16 mouse cellular contexts compared by ENCODE assay signal in genomic region chr2:3752365-3752764, GRCm38 (mm10).
DNase-seq lines count a peak whose midpoint lies in the region; ATAC-seq and TF ChIP-seq lines count a peak whose summit lies in the region.
"Had no signal": no experiment of that assay in that cellular context is flagged by ENCODE, and none has a peak within 500 bp of the region (broad histone marks: within the 10 kb centered on the region; RNA-seq: fewer than 3 reads in every experiment).

No protein-coding gene starts in this region.

- H3K4me1 ChIP-seq in spleen, adult 2 months (ENCODE audit: control insufficient read depth, insufficient read depth, insufficient read length) = peaks cover 45% of the 10 kb centered on the region
- peaks cover 27% of the 10 kb centered on the region for H3K4me1 ChIP-seq in intestine, embryonic 15.5 days (replicated peaks)
- H3K4me1 ChIP-seq in stomach, postnatal 0 days (replicated peaks; ENCODE audit: control insufficient read depth, insufficient read depth) = peaks cover 13% of the 10 kb centered on the region

- TF ChIP-seq CTCF in spleen, adult 2 months (IDR thresholded peaks at IDR 0.05; ENCODE audit: extremely low read depth, insufficient read depth, insufficient read length, insufficient replicate concordance) = no peak
- no peak for TF ChIP-seq CTCF in stomach, postnatal 0 days (IDR thresholded peaks at IDR 0.05; ENCODE audit: low read depth)

- H3K9ac ChIP-seq in intestine, embryonic 15.5 days = no peak overlapping the region
- no peak overlapping the region for H3K9ac ChIP-seq in stomach, postnatal 0 days (ENCODE audit: low read length)
- H3K9ac ChIP-seq: liver, embryonic 13.5 days; midbrain, embryonic 13.5 days; neural tube, embryonic 12.5 days had no signal

- H3K4me3 ChIP-seq in spleen, adult 2 months (ENCODE audit: extremely low read depth, insufficient read depth, insufficient read length) = no peak overlapping the region
- no peak overlapping the region for H3K4me3 ChIP-seq in intestine, embryonic 15.5 days (replicated peaks)
- H3K4me3 ChIP-seq in stomach, postnatal 0 days (ENCODE audit: low read depth, low read length) = no peak overlapping the region
- H3K4me3 ChIP-seq: liver, embryonic 13.5 days; midbrain, embryonic 13.5 days; neural tube, embryonic 12.5 days had no signal

- TF ChIP-seq EP300 in stomach, postnatal 0 days (optimal IDR thresholded peaks at IDR 0.05) = no peak

- 0 out of 2 replicates have a peak overlapping the region, but pooled peaks have one; percentile 9 for H3K4me2 ChIP-seq in intestine, embryonic 15.5 days (replicated peaks)
- H3K4me2 ChIP-seq in stomach, postnatal 0 days (replicated peaks; ENCODE audit: low read depth) = peak overlapping the region; percentile 36
- H3K4me2 ChIP-seq: liver, embryonic 13.5 days; midbrain, embryonic 13.5 days; neural tube, embryonic 12.5 days had no signal

- WGBS in spleen, adult 2 months = 41% methylated on average over 7 of the region's 7 CpGs
- 36% methylated on average over 7 of the region's 7 CpGs for WGBS in intestine, embryonic 15.5 days
- 27% methylated on average over 7 of the region's 7 CpGs for WGBS in stomach, postnatal 0 days

- H3K27me3 ChIP-seq in spleen, adult 2 months (ENCODE audit: control insufficient read depth, insufficient read depth, low read length) = no peaks in the 10 kb centered on the region
- H3K27me3 ChIP-seq in intestine, embryonic 15.5 days (replicated peaks) = no peaks in the 10 kb centered on the region
- H3K27me3 ChIP-seq in stomach, postnatal 0 days (ENCODE audit: control insufficient read depth, insufficient read depth, low read length) = no peaks in the 10 kb centered on the region
- H3K27me3 ChIP-seq: liver, embryonic 13.5 days; midbrain, embryonic 13.5 days; neural tube, embryonic 12.5 days had no signal

- no peaks in the 10 kb centered on the region for H3K9me3 ChIP-seq in intestine, embryonic 15.5 days
- H3K9me3 ChIP-seq in stomach, postnatal 0 days (ENCODE audit: control insufficient read depth, low read length) = no peaks in the 10 kb centered on the region
- H3K9me3 ChIP-seq: liver, embryonic 13.5 days; midbrain, embryonic 13.5 days; neural tube, embryonic 12.5 days had no signal

- no peak for TF ChIP-seq POLR2A in spleen, adult 2 months (IDR thresholded peaks at IDR 0.05; ENCODE audit: low read depth, low read length)

- peak; percentile 51 for DNase-seq in kidney, adult 9 months
- no peak for DNase-seq in kidney, adult 8-10 months
- no peak for DNase-seq in spleen, adult 2 months (ENCODE audit: low read depth in 1 of 2, low spot score in 2 of 2)
- no peak for DNase-seq in spleen, adult 12 weeks (ENCODE audit: low spot score)
- DNase-seq in stomach, postnatal 0 days (ENCODE audit: low spot score) = no peak
- no peak for DNase-seq in cerebellum, postnatal 10 days
- DNase-seq: cerebellum, postnatal 36 days; heart, adult 18-20 months; heart, postnatal 14 days; liver, embryonic 13.5 days; right cerebral cortex, adult 18-20 months had no signal

- peak overlapping the region; percentile 56 for H3K27ac ChIP-seq in spleen, adult 2 months (ENCODE audit: insufficient read depth, low read length)
- no peak overlapping the region for H3K27ac ChIP-seq in intestine, embryonic 15.5 days
- H3K27ac ChIP-seq in stomach, postnatal 0 days (replicated peaks) = peak overlapping the region; percentile 78
- H3K27ac ChIP-seq: liver, embryonic 13.5 days; midbrain, embryonic 13.5 days; neural tube, embryonic 12.5 days had no signal

- no peaks in the 10 kb centered on the region for H3K36me3 ChIP-seq in spleen, adult 2 months (ENCODE audit: control insufficient read depth, insufficient read depth, low read length)
- no peaks in the 10 kb centered on the region for H3K36me3 ChIP-seq in intestine, embryonic 15.5 days
- no peaks in the 10 kb centered on the region for H3K36me3 ChIP-seq in stomach, postnatal 0 days (ENCODE audit: control insufficient read depth, insufficient read depth, low read length)
- H3K36me3 ChIP-seq: liver, embryonic 13.5 days; midbrain, embryonic 13.5 days; neural tube, embryonic 12.5 days had no signal

- 0 out of 2 replicates have a peak, but pooled peaks have one; percentile 7 for ATAC-seq in intestine, embryonic 15.5 days
- peak; percentile 57 for ATAC-seq in stomach, postnatal 0 days (ENCODE audit: low FRiP score, low TSS enrichment)
- ATAC-seq in activated CD4-positive, CD25-positive, alpha-beta regulatory T cell, adult 4 months = no peak
- ATAC-seq: hindbrain, postnatal 0 days; midbrain, embryonic 13.5 days had no signal
